Mouse (Mus musculus): ENCODE results near the gene Xrra1. TPM values are rescaled to one million over a fixed set of nuclear protein-coding genes. Genes with fewer than 3 reads are reported as not detected.
"Not testable (repeated sequence)": the region's sequence is repeated elsewhere in the genome, so short reads cannot be mapped to it uniquely, and the experiment has no call there.

The Xrra1 gene
- 1 to 10 TPM; 2.1 to 2.4 TPM for total RNA-seq (2021)
- long read RNA-seq, experiment 1, partial matches to known transcripts = 0 of 2 reads
- long read RNA-seq, experiment 1, other reads (novel, unspliced or antisense) = 2 of 2 reads
- long read RNA-seq, experiment 2, partial matches to known transcripts = 1 of 2 reads
- long read RNA-seq, experiment 2, other reads (novel, unspliced or antisense) = 1 of 2 reads

GRCm38 (mm10) chr7:99858813-99859585 lies at the start of gene Xrra1:
Gene Xrra1, plus strand, starts transcription at chr7:99859116.
- peak; percentile 79 to 95 for DNase-seq (ENCODE audit: low spot score in 2 of 2)

GRCm38 (mm10) chr7:99810814-99811213 lies 48.1 kb upstream of the Xrra1 start:
- no peak for DNase-seq (ENCODE audit: low spot score in 2 of 2)

GRCm38 (mm10) chr7:99811661-99812060 lies 47.3 kb upstream of the Xrra1 start:
- DNase-seq (ENCODE audit: low spot score in 2 of 2) = no peak

- DNase-seq (ENCODE audit: low spot score in 2 of 2) = no peak
These were observed 45.5 kb upstream of the Xrra1 start for GRCm38 (mm10) chr7:99813394-99813793.

GRCm38 (mm10) chr7:99818181-99818725 lies 40.7 kb upstream of the Xrra1 start:
- DNase-seq (ENCODE audit: low spot score in 2 of 2) = not testable (repeated sequence)

- no peak for DNase-seq (ENCODE audit: low spot score in 2 of 2)
These were observed 37.0 kb upstream of the Xrra1 start for GRCm38 (mm10) chr7:99821953-99822352.

- DNase-seq (ENCODE audit: low spot score in 2 of 2) = no peak
These were observed 36.5 kb upstream of the Xrra1 start for GRCm38 (mm10) chr7:99822426-99822825.

GRCm38 (mm10) chr7:99823045-99823663 lies 35.8 kb upstream of the Xrra1 start:
- no peak for DNase-seq (ENCODE audit: low spot score in 2 of 2)

- no peak for DNase-seq (ENCODE audit: low spot score in 2 of 2)
These were observed 34.0 kb upstream of the Xrra1 start for GRCm38 (mm10) chr7:99824649-99825483.

GRCm38 (mm10) chr7:99825511-99825910 lies 33.4 kb upstream of the Xrra1 start:
- no peak for DNase-seq (ENCODE audit: low spot score in 2 of 2)

GRCm38 (mm10) chr7:99826096-99826495 lies 32.8 kb upstream of the Xrra1 start:
- DNase-seq (ENCODE audit: low spot score in 2 of 2) = no peak

GRCm38 (mm10) chr7:99828083-99828570 lies 30.8 kb upstream of the Xrra1 start, which contains the start of gene Neu3:
Gene Neu3, minus strand, starts transcription at chr7:99828417.
- DNase-seq (ENCODE audit: low spot score in 2 of 2) = peak; percentile 87 to 93

- no peak for DNase-seq (ENCODE audit: low spot score in 2 of 2)
These were observed 25.6 kb upstream of the Xrra1 start for GRCm38 (mm10) chr7:99833115-99833845.

GRCm38 (mm10) chr7:99833846-99834222 lies 25.1 kb upstream of the Xrra1 start:
- DNase-seq (ENCODE audit: low spot score in 2 of 2) = no peak

GRCm38 (mm10) chr7:99834314-99834853 lies 24.5 kb upstream of the Xrra1 start:
- no peak for DNase-seq (ENCODE audit: low spot score in 2 of 2)

- DNase-seq (ENCODE audit: low spot score in 2 of 2) = no peak
These were observed 22.1 kb upstream of the Xrra1 start for GRCm38 (mm10) chr7:99836781-99837180.

GRCm38 (mm10) chr7:99837358-99838071 lies 21.4 kb upstream of the Xrra1 start:
- no peak for DNase-seq (ENCODE audit: low spot score in 2 of 2)

GRCm38 (mm10) chr7:99838241-99838640 lies 20.7 kb upstream of the Xrra1 start:
- no peak for DNase-seq (ENCODE audit: low spot score in 2 of 2)

- DNase-seq (ENCODE audit: low spot score in 2 of 2) = no peak
These were observed 13.2 kb upstream of the Xrra1 start for GRCm38 (mm10) chr7:99845533-99846236.
